ENCODE assay signal across 8 mouse cellular contexts in the genomic region with DNA sequence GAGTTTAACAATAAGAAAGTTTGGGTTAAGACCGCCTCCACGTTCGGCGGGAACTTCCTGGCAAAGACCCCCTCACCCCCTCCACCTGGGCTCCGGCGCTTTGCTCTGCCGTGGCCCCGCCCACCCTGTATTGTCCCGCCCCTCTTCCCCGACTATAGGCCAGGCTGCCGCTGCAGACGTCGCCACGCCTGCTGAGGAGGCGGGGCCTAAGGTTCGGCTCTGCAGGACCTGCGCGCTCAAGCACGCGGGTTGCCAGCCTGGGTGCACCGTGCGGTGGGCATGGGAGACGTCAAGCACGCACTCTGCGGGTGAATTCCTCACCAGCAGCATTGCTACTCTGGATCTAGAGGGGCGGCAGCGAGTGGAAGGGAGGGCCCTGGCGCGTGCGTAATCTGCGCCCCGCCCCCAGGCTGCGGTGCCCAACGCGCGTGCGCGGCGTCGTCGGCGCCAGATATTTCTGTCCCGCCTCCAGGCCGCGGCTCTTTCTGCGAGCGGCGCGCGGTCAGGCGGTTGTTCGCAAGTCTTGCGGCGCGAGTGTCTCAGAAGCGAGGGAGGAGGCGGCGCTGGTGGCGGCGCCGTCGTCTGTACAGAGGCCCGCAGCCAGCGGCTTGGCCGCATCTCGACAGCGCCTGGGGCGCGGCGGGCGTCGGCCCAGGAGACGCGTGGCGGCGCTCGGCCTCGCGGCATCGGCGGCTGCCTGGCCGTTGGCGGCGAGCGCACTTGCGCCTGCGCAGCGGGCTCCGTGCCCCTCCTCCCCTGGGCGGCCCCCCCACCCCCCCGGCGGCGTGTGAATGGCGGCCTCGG. TPM values are rescaled to one million over a fixed set of nuclear protein-coding genes. Genes with fewer than 3 reads are reported as not detected.
A peak's percentile ranks its signal among the peaks of the same experiment; 100 is the strongest.
DNase-seq lines count a peak whose midpoint lies in the region; ATAC-seq lines count a peak whose summit lies in the region.

No protein-coding gene starts in this region.

- ATAC-seq in intestine, embryonic 15.5 days, result peak; percentile 85

- WGBS in intestine, embryonic 15.5 days, result under 1% methylated on average over 84 of the region's 95 CpGs

- peak; percentile 88 for DNase-seq in adrenal gland, adult 8-10 months
- DNase-seq in embryo, embryonic 11.5 days (ENCODE audit: low read depth, low spot score), result peak; percentile 94
- DNase-seq in gastrocnemius, postnatal 36 days, result peak; percentile 87 to 97
- peak; percentile 94 to 98 for DNase-seq in left cerebral cortex, postnatal 25 days (ENCODE audit: low spot score in 2 of 2)
- DNase-seq in mesoderm, embryonic 11.5 days (ENCODE audit: low read depth, low spot score), result peak; percentile 96
- DNase-seq in right cerebral cortex, postnatal 25 days, result peak; percentile 97
- peak; percentile 90 to 91 for DNase-seq in urinary bladder, postnatal 36 days (ENCODE audit: low spot score in 2 of 2)

- H3K9me3 ChIP-seq in intestine, embryonic 15.5 days, result no peaks in the 10 kb centered on the region

- H3K9ac ChIP-seq in intestine, embryonic 15.5 days, result peak overlapping the region; percentile 98

- peaks cover 28% of the 10 kb centered on the region for H3K36me3 ChIP-seq in intestine, embryonic 15.5 days

- no peaks in the 10 kb centered on the region for H3K27me3 ChIP-seq in intestine, embryonic 15.5 days (replicated peaks)

- H3K27ac ChIP-seq in intestine, embryonic 15.5 days, result peak overlapping the region; percentile 100

- intact Hi-C loops in gastrocnemius, postnatal 36 days (cut with DNase I), result no loop called here
- intact Hi-C loops in left cerebral cortex, postnatal 25 days (cut with DNase I), result loop anchor here (2.0 kb wide), 1 partner anchor 15 kb away; no protein-coding TSS in a partner anchor

- peak overlapping the region; percentile 91 for H3K4me2 ChIP-seq in intestine, embryonic 15.5 days (replicated peaks)

- peaks cover 23% of the 10 kb centered on the region for H3K4me1 ChIP-seq in intestine, embryonic 15.5 days (replicated peaks)

- peak overlapping the region; percentile 94 for H3K4me3 ChIP-seq in intestine, embryonic 15.5 days (replicated peaks)

RNA-seq across cellular contexts. Expression of a gene that starts 10.5 kb away (rescaled TPM):
- total RNA-seq in adrenal gland, adult 8-10 months (2022), result 100 to 1,000 TPM; 235 to 249 (median 240) TPM
- 10 to 100 TPM; 68.7 to 83.7 TPM for total RNA-seq in gastrocnemius, postnatal 36 days (2021)
- 162 and 177 TPM in 2 replicates for polyA plus RNA-seq in intestine, embryonic 15.5 days (2015; fragmentation: Nextera tagmentation; extraction: Ambion mirVana)
- total RNA-seq in left cerebral cortex, postnatal 25 days (2021), result 100 to 1,000 TPM; 127 to 131 TPM

RNA-seq across cellular contexts. Expression of a gene that starts 13.9 kb away (rescaled TPM):
- total RNA-seq in adrenal gland, adult 8-10 months (2022), result 100 to 1,000 TPM; 168 to 169 (median 168) TPM
- total RNA-seq in gastrocnemius, postnatal 36 days (2021), result 100 to 1,000 TPM; 131 TPM
- 109 and 118 TPM in 2 replicates for polyA plus RNA-seq in intestine, embryonic 15.5 days (2015; fragmentation: Nextera tagmentation; extraction: Ambion mirVana)
- 100 to 1,000 TPM; 219 to 237 TPM for total RNA-seq in left cerebral cortex, postnatal 25 days (2021)

RNA-seq across cellular contexts. Expression of a gene that starts 14.3 kb away (rescaled TPM):
- 10 to 100 TPM; 15.2 to 19.9 (median 17.5) TPM for total RNA-seq in adrenal gland, adult 8-10 months (2022)
- total RNA-seq in gastrocnemius, postnatal 36 days (2021), result 1 to 10 TPM; 3.9 to 4.0 TPM
- polyA plus RNA-seq in intestine, embryonic 15.5 days (2015; fragmentation: Nextera tagmentation; extraction: Ambion mirVana), result 20.7 and 21.2 TPM in 2 replicates
- 10 to 100 TPM; 34.4 to 37.1 TPM for total RNA-seq in left cerebral cortex, postnatal 25 days (2021)

RNA-seq across cellular contexts. Expression of a gene that starts 25.2 kb away (rescaled TPM):
- 100 to 1,000 TPM; 223 to 300 (median 260) TPM for total RNA-seq in adrenal gland, adult 8-10 months (2022)
- 10 to 100 TPM; 62.1 to 63.2 TPM for total RNA-seq in gastrocnemius, postnatal 36 days (2021)
- 218 and 244 TPM in 2 replicates for polyA plus RNA-seq in intestine, embryonic 15.5 days (2015; fragmentation: Nextera tagmentation; extraction: Ambion mirVana)
- 100 to 1,000 TPM; 210 to 221 TPM for total RNA-seq in left cerebral cortex, postnatal 25 days (2021)

RNA-seq across cellular contexts. Expression of a gene that starts 26.1 kb away (rescaled TPM):
- under 1 TPM in 2 of 4 experiments, not detected in 2; 0.18 to 0.32 TPM for total RNA-seq in adrenal gland, adult 8-10 months (2022)
- not detected for total RNA-seq in gastrocnemius, postnatal 36 days (2021)
- polyA plus RNA-seq in intestine, embryonic 15.5 days (2015; fragmentation: Nextera tagmentation; extraction: Ambion mirVana), result 0.41 and 0.53 TPM in 2 replicates
- not detected for total RNA-seq in left cerebral cortex, postnatal 25 days (2021)

Comparison
In these comparisons a context has a peak if more than half of its experiments do, and no peak if none do; other contexts are left out.
1. Peak in every context shown above with its lines: DNase-seq, ATAC-seq, H3K4me3 ChIP-seq and H3K27ac ChIP-seq.